Mouse (Mus musculus) lung, adult 2 months (tissue): Measurements from ENCODE around the gene Ndufa6. TPM values are rescaled to one million over a fixed set of nuclear protein-coding genes. Genes with fewer than 3 reads are reported as not detected.

Experiments used
- DNase-seq: peaks from one replicate; pipeline ENCODE4 v3.0.0; 2022
- H3K4me1 ChIP-seq: fragments of 200-500 bp; 2 replicates; pipeline ENCODE4 v1.6.1; 2011; ENCODE audit warnings: low read length; ENCODE audit not compliant: control insufficient read depth, insufficient read depth
- H3K4me3 ChIP-seq: fragments of 200-500 bp; replicated peaks from 2 replicates; pipeline ENCODE3; 2011; ENCODE audit warnings: low read depth, mild to moderate bottlenecking, control low read depth, low read length; ENCODE audit errors: extremely low read depth
- CTCF ChIP-seq: fragments of 200-500 bp; IDR thresholded peaks from 2 replicates; pipeline ENCODE4 v1.5.1; 2011; ENCODE audit warnings: mild to moderate bottlenecking, low read length, control low read depth; ENCODE audit not compliant: insufficient read depth
- POLR2A ChIP-seq: fragments of 200-500 bp; IDR thresholded peaks from 2 replicates; pipeline ENCODE4 v1.6.1; 2011; ENCODE audit warnings: low read depth, mild to moderate bottlenecking, control low read depth, low read length, borderline replicate concordance; ENCODE audit errors: extremely low read depth
- WGBS: fragments of 180-500 bp; shearing (Covaris S2); methylation state at CpG from one replicate; pipeline ENCODE4 v1.1.7; 2018; 5-methylcytosine and 5-hydroxymethylcytosine counted together
- polyA plus RNA-seq: library from polyadenylated mRNA; depleted of rRNA; stranded (reverse); fragments of >200 nt; gene quantifications from 2 replicates; pipeline ENCODE4 v1.2.3, GENCODE M21; 2012

The Ndufa6 gene
- polyA plus RNA-seq, 1 experiment: 183 TPM

GRCm38 (mm10) chr15:82351480-82351879 is 2.6 kb downstream of the Ndufa6 start:
- TF ChIP-seq CTCF (no peak), POLR2A (no peak)
- WGBS: 69% methylated on average over 3 of the region's 3 CpGs
- DNase-seq: no peak

GRCm38 (mm10) chr15:82350349-82350748 is 3.8 kb downstream of the Ndufa6 start:
- no peak for TF ChIP-seq POLR2A
- peaks cover 10% of the 10 kb centered on the region for H3K4me1 ChIP-seq
- H3K4me3 ChIP-seq: no peak overlapping the region
- DNase-seq: no peak
- 82% methylated on average over 4 of the region's 4 CpGs for WGBS

More at GRCm38 (mm10) chr15:82351480-82351879, 2.6 kb downstream of the Ndufa6 start:
- peaks cover 10% of the 10 kb centered on the region for H3K4me1 ChIP-seq
- H3K4me3 ChIP-seq: no peak overlapping the region

GRCm38 (mm10) chr15:82348999-82349341 is 5.2 kb downstream of the Ndufa6 start:
- 88% methylated on average over 2 of the region's 2 CpGs for WGBS
- TF ChIP-seq CTCF (no peak), POLR2A (no peak)
- peaks cover 10% of the 10 kb centered on the region for H3K4me1 ChIP-seq
- no peak for DNase-seq
- H3K4me3 ChIP-seq: no peak overlapping the region

- TF ChIP-seq CTCF: no peak
- no peak for TF ChIP-seq POLR2A
- H3K4me1 ChIP-seq: peaks cover 10% of the 10 kb centered on the region
- 73% methylated on average over 8 of the region's 8 CpGs for WGBS
- DNase-seq: no peak
- no peak overlapping the region for H3K4me3 ChIP-seq
Measured at GRCm38 (mm10) chr15:82348258-82348998, 5.7 kb downstream of the Ndufa6 start.

- 95% methylated on average over 12 of the region's 12 CpGs for WGBS
- TF ChIP-seq POLR2A (no peak), CTCF (no peak)
- peaks cover 8% of the 10 kb centered on the region for H3K4me1 ChIP-seq
- no peak overlapping the region for H3K4me3 ChIP-seq
- no peak for DNase-seq
Measured at GRCm38 (mm10) chr15:82347852-82348251, 6.3 kb downstream of the Ndufa6 start.

- DNase-seq: no peak
- Histone ChIP-seq H3K4me3 (no peak overlapping the region), H3K4me1 (peaks cover 8% of the 10 kb centered on the region)
- TF ChIP-seq CTCF (no peak), POLR2A (no peak)
- WGBS: 61% methylated on average over 4 of the region's 4 CpGs
Measured at GRCm38 (mm10) chr15:82347303-82347676, 6.8 kb downstream of the Ndufa6 start.

GRCm38 (mm10) chr15:82346580-82347302 is 7.4 kb downstream of the Ndufa6 start:
- WGBS: 24% methylated on average over 14 of the region's 14 CpGs

GRCm38 (mm10) chr15:82345820-82346470 is 8.2 kb downstream of the Ndufa6 start:
- peaks cover 8% of the 10 kb centered on the region for H3K4me1 ChIP-seq
- WGBS: under 1% methylated on average over 51 of the region's 51 CpGs
- no peak for TF ChIP-seq CTCF
- TF ChIP-seq POLR2A: peak; percentile 73; the same call in 1 of the 2 replicates

More at GRCm38 (mm10) chr15:82346580-82347302, 7.4 kb downstream of the Ndufa6 start:
- DNase-seq: no peak
- TF ChIP-seq CTCF (no peak), POLR2A (no peak)
- Histone ChIP-seq H3K4me3 (peak overlapping the region; percentile 60), H3K4me1 (peaks cover 8% of the 10 kb centered on the region)

GRCm38 (mm10) chr15:82344971-82345370 is 9.2 kb downstream of the Ndufa6 start:
- Histone ChIP-seq H3K4me1 (peaks cover 8% of the 10 kb centered on the region), H3K4me3 (no peak overlapping the region)
- 85% methylated on average over 6 of the region's 6 CpGs for WGBS
- no peak for DNase-seq
- TF ChIP-seq CTCF (no peak), POLR2A (no peak)

More at GRCm38 (mm10) chr15:82345820-82346470, 8.2 kb downstream of the Ndufa6 start:
- peak overlapping the region; percentile 87 for H3K4me3 ChIP-seq
- DNase-seq: peak; percentile 96

GRCm38 (mm10) chr15:82343368-82344287 is 10.5 kb downstream of the Ndufa6 start:
- no peak for DNase-seq
- no peak overlapping the region for H3K4me3 ChIP-seq
- H3K4me1 ChIP-seq: peaks cover 8% of the 10 kb centered on the region
- 88% methylated on average over 27 of the region's 27 CpGs for WGBS
- TF ChIP-seq POLR2A (no peak), CTCF (no peak)
